Mouse (Mus musculus) yolk sac, embryonic 10.5 days (tissue): Measurements from ENCODE around the gene Adck1.
"Not testable (repeated sequence)": the region's sequence is repeated elsewhere in the genome, so short reads cannot be mapped to it uniquely, and the experiment has no call there.

Source experiments
- DNase-seq: peaks from one replicate; pipeline ENCODE4 v3.0.0-alpha.2; 2017; ENCODE audit warnings: low spot score

The Adck1 gene

DNA sequence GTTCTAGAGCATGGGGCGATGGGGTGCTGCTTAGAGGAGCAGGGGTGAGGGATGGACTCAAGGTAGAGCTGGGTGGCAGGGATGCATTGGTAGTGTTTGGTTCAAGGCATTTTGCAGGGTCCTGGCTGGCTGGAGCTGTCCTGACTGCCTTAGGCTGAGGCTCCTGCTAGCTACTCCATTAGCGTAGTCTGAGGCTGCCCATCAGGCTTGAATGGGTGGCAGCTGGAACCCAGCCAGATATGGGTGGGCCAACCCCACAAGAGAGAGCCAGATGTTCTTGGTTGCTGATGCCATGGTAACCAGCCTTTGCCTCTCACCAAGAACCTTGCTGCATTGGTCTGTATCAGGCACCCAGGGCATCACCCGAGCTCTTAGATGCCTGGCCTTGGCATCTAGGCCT, 66.6 kb downstream of the Adck1 start:
- DNase-seq: no peak

DNA sequence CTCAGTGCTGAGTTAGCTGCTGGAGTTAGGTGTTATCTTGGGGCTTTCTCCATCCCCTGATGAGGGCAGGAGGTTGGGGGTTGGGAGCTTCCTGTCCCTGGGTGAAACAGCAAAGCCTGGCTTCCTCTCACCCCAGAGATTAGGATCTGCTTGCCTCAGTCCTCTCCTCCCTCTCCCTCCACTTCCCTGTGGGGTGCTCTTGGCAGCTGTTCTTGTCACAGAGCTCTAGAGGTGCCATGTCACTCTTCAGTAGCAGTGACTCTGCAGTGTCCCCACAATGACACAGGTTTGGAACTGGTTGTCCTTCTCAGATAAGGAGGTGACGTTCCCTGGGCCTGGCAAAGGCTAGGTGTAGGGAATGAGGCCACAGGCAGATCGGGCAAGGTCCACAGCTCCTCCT, 68.4 kb downstream of the Adck1 start:
- no peak for DNase-seq

DNA sequence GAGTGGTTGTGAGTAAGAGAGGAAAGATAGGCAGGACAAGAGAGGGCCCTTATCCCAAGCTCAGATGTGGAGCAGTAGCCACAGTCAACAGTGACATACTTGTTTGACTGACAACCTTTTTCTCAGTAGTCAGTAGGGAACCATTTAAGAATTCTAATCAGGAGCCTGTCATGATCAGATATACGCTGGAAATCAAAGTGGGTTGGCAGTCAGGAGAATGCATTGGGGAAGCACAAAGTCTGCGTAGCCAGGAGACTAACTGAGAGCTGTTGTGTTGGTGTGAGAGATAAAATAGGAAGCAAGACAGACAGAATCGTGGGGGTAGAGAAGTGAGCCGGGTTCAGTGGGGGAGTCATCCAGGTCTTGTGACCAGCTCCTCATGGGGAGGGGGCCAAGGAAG, 71.9 kb downstream of the Adck1 start:
- no peak for DNase-seq

DNA sequence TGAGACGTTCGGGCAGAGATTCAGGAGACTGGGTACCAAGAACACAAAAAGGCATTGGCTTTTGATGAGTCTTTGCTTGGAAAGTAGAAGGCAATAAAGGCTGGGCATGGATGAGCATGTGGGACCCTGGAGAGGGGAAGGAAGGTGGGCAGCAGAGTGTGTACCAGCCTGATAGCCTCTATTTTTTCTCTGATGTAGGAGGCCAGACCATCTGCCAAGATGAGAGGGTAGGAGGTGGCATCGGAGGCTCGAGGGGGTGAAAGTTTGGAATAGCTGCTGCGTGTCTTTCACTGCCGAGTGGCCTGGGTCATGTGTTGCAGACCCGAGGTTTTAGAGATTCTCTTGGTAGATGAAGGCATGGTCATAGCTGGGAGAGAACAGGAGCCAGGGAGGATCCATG, 72.8 kb downstream of the Adck1 start:
- no peak for DNase-seq

DNA sequence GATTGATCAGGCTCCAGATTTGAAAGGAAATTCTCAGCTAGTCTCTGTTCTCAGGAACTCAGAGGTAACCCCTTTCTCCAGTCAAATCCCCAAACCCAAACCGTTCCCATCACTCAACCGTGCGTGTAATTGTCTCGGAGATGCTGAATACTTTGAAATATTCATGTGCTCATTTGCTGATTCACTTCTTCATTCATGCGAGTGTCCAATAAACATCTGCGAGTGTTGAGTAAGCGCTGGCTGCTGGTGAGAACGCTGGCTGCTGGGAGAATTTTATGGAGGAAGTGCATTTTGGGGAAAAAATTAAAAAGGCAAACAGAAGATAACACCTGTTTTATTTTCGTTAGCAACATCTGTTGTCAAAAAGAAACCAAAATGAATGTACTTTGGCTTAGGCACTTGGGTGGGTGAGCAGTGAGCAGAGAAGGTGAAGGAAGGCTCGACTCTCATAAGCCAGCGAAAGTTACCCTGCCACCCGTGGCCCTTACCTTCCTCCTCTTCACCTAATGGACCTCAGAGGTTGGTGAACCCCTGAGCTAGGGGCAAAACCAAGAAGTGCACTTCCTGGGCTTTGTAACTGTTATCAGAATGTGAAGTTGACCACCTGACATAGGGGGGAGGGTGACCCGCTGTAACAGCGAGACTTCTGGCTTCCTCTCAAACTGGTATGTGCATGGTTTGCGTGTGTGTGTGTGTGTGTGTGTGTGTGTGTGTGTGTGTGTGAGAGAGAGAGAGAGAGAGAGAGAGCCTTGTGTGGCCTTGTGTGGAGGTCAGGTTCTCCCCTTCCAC, 76.8 kb downstream of the Adck1 start:
- no peak for DNase-seq

DNA sequence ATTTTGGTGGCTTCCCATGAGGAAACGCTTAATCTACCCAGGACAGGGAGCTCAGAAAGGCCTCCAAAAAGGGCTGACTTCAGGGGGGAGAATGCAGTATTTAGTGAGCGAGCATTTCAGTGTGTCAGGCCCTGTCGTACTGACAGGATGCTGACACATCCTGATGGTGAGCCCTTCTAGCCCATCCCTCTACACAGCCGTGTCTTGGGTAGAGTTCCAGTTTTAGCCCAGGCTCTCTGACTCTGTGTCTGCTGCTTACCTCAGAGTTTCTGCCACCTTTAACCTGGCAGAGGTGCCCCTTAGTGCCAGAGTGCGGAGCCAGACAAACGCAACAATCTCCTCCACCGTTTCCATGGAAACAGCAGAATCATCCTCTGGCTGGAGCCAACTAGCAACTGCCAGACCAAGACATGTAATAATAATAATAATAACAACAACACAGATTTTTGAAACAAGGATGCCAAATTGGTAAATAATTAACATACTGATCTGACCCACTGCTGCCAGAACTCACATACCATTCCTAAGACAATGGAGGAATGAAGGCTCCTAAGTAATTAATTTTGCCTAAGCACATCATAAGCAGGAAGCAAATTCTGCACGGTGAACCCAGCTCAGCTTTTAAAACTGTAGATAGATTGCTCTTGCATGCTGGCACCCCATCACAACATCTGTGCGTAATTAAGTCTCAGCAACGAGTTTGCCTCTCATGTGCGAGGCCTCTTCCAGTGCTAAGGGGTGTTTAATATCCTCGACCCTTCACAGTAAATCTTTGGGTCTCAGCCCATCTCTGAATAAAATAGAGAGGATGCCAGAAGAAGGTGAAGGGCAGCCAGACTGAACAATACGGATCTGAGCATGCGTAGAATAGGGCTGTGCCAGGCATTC, 81.8 kb downstream of the Adck1 start:
- no peak for DNase-seq

DNA sequence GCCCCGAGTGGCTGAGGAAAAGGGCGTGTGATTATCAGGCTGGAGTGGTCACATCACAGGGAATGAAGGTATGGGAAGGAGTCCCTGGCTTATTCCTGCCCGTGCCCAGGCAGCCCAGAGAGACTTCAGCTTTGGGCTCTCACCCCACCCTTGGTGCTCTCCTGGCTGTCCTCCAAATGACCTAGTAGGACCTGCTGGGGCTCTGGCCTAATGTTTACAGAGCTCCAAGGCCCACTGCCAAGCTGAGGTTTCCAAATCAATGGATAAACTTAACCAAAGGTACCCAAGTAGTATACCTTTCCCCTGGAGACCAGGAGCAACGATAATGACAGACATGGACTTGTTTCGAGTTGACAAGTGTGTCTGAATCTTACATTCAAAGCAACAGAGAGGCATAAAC, 83.7 kb downstream of the Adck1 start:
- no peak for DNase-seq

DNA sequence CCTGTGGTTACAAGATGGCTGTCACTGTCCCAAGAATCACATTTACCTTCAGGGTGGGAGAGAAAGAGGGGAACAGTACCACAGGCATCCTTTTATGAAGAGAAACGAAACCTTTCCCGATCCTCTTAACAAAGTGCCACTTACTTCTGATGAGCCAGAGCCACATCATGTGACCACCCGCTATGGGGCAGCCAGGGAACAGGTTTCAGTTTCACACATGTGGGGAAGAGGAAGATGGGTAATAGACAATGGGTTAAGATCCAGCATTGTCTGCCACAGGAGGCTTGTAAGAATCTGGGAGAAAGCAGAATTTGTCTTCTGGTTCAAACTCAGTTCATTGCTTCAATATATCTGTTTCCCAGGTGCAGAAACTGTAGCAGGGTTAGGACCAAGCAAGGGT, 85.1 kb downstream of the Adck1 start:
- no peak for DNase-seq

DNA sequence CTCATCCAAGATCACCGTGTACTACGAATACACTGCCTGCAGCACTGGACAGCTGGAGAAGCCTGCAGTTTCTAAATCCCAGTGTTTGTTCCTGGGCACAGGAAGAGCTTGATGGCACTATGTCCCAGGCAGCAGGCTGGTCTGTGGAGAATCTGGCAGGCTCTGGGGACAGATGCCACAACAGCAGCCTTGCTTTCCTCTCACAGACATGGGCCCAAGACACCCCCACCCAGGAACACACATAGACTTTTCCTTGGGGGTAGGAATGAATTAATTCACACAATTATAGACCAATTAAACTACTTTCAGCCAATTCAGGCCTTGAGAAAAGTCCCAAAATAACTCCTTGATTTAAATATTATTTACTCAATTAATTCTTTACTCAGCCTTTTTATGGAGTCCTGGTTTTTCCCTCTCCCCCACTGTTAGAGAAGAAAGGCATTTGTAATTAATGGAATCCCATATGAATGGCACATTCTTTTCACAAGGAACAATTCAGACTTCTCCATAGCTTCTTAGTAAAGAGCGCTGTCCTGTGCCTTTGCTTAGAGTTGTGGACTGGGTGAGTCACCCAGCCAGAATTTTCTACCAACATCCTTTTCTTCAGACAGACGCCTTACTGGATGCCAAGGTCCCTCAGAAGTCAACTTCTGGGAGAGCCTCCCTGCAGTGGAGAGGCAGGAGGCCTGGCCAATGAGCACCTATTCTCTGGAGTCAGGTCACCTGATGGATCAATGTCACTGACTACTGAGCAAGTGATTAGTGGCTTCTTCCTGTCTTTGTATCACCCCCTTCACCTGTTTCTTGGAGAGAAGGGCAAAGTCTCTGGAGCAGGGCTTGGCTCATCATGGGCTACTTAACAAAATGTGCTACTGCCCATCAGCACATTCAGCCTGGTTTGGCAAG, 90.6 kb downstream of the Adck1 start:
- DNase-seq: no peak

DNA sequence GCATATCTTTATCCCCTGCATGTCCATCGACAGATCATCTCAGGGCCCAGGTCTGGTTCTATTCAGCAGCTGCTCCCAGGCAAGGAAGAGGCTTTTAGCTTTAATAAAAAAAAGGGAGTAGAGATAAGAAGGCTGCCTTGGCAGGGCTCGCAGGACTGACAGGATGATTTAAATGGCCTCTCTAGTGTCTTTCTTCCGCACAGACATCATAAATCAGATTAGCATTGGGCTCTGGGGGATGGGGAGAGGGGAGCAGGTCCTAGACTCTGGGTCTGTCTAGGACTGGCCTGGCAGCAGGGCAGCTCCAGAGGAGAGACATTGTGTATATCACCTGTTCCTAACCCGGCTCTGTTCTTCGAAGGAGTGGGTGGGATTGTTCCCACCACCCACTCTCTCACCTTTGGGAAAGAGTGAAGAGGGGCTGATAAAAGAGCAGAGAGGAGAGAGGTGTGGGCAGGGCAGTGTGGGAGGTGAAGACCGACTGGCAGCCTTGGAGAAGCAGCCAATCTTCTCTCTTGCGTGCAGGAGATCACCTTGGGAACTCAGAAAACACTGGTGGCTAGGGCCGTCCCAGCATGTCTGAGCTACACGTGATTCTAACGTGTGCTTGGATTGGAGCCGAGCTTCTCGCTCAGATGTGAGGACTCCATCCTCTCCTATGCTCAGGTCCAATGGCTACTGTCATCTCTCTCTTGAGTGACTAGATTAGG, 94.5 kb downstream of the Adck1 start:
- peak; percentile 8 for DNase-seq

DNA sequence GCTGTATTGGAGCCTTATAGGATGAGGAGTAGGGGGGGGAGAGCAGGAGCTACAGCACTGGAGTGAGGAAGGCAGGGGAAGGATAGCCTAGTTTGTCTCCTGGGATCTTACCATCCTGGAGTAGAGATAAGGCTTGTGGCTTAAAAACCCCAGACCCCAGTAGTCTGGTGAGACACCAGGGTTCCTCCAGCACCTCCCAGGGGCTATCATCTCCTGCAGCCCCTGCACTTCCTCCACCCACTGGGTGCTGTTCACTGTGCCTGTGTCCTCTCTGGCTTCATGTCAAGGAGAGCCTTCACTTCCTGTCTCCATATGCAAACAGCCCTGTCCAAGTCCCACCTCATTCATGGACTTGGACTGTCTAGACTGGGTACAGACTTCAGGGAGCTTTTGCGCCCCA, 96.7 kb downstream of the Adck1 start:
- DNase-seq: no peak

DNA sequence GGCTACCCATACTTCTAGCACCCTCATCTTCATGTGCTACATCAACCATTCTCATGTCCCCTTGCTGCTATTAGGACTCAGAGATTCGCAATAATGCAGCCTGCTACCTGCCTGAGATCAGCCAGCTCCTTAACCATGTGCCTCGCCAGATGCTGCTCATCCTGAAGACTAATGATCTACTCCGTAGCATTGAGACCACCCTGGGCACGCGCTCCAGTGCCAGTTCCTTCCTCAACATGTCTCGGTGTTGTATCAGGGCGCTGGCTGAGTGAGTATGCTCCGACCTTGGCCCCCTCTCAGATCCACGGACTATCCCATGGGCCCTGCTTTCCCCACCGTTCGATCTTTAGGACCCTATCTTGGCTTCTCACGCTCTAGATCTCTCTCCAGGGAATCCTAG, 98.6 kb downstream of the Adck1 start:
- no peak for DNase-seq

DNA sequence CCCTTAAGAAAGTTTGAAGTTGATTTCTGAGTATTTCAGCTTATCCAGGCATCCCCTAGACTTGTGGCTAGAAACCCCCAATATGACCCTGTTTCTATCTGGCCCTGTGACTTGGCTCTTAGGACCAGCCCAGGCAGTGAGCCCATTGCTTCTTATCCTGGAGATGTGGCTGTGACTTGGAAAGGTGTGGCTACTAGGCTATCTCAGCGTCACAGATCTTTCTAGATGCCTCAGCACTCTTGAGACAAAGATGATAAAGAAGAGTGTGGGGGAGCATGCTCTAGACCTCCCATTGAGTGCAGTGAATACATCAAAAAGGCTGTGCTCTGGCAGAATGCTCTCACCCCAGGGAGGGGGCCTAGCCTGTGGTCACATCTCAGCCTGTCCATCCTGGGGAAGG, 99.1 kb downstream of the Adck1 start:
- DNase-seq: no peak

DNA sequence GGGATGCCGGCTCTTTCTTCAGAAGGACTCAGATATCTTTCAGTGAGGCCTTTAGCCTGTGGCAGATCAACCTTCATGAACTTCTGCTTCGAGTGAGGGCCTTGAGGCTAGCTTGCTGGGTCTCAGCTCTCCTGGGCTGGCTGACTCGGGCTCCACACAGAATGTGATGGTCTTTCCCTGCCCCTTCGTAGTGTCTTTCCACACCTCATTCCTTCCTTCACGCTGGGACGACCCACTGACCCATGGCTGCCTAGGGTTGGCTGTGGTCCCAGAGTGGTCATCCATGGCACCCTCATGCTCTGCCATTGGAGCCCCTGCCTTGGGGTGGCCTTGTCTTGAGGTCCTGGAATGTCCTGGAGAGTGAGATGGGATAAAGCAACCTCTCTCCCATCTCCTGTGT, 100.7 kb downstream of the Adck1 start:
- no peak for DNase-seq

DNA sequence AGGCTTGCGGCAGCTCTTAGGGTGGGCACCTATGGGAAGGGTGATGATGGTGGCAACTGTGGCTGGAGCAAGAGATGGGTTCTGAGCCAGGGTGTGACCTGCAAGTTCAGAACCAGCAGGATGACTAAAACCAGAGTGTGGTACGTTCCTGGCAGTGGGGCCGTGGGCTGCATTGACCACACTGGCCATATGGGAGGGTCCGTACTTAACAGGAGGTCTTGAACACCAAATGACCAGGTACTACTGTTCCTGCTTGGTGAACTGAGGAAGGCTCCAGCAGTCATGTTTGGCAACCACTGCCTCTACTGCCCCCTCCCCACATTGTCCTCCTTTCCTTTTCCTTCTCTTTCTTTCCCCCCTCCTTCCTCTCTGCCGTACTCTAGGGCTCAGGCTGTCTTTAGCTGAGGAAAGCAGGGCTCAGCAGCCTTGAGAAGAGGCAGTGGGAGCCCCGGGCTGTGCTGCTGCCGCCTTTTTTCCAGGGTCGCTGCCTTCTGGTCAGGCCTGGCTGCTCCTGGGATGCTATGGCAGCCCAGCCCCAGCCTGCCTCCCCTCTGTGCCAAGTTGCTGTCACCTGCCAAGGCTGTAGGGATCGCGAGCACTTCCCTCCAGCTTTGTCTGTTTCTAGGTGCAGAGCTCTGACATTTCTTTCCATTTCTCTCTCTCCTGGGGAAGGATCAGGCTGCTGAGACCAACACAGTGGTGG, 103.4 kb downstream of the Adck1 start:
- DNase-seq: no peak

DNA sequence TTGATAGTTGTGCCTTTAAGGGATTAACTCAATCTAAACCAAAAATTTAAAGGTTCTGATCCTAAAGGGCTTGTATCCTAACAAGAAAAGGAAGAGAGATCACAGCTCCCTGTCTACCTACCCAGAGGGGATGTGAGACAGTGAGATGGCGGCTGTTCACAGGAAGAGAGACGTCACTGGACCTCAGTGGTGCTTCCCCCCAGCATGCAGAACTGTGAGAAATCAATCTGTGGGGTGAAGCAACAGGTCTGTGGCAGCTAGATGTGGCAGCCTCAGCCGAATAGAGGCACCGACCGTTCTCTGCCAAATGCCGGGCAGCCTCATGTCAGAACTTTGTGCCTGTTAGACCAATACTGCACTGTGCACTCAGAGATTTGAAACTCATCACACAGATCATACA, 106.4 kb downstream of the Adck1 start:
- no peak for DNase-seq

DNA sequence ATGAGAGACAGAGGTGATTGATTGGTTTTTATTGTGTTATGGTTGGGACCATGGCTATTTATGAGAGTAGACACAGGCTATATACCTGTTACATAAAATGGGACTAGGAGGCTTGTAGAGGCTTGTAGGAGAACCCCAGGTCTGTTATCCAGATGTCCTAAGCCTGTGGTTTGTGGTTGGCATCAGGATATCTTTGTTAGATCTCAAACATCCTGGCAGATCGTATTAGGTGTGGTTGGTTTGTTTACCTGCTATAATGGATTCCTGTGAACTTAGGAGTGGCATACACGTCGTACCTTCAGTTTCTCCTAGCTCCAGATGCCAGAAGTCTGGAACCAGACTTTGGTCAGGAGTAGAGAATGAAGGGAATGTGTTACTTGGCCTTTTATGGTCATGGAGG, 106.9 kb downstream of the Adck1 start:
- DNase-seq: no peak

DNA sequence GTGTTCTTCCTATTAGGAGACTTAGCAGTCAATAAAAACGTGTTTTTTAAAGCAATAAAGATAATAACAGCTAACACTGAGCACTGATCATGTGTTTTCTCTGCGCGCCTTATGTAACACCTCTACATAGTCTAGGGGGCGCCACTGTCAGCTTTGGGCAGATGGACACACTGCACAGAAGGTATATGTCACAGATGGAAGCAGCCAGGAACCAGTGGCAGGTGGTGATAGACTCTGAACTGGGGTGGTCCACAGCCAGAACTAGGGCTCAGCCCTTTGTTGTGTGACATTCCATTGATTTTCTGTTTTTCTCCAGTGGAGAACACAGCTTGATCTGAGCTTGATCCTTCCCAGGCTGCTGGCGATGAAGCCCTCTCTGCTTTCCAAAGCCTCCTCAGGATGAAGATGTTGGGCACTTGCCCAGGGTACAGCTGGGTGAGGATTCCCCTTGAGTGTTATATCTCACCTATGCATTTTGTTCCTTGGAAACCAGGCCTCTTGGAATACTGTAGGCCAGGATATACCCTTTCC, 107.6 kb downstream of the Adck1 start:
- DNase-seq: no peak

DNA sequence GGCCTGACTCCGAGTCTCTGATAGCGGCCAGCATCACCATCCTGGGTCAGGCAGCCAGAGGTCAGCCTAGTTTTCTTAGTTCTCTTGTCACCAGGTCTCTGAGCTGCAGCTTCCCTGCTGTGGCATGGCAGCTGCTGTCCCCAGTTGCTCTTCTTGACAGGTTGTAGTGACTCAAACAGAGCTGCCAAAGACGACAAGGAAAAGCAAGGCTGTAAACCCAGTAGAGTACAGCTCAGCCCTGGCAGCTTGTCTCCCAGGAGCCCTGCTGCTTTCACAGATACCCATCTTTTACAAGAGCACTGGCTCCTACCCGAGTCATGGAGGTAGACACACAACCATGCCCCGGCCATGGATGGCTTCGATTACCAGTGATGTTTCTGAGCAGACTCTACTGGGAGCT, 108.3 kb downstream of the Adck1 start:
- no peak for DNase-seq

DNA sequence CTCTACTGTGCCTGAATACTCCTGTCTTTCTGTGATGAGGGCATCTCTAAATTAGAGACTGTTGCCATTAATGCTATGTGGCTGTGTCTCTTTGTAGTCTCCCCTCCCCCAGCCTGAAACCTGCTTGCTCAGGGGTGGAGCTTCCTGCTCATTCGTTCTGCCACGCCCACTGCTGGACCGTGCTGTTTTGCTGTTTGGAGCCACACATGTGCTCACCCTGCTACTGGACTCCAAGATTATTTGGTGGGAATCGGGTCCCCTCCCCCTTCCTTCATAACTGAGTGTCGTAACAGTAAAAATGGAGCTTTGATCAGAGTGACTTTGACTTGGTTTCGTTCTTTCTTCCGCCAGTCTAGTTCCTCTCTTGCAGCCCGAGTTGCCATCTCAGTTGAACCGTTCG, 111.5 kb downstream of the Adck1 start:
- not testable (repeated sequence) for DNase-seq

DNA sequence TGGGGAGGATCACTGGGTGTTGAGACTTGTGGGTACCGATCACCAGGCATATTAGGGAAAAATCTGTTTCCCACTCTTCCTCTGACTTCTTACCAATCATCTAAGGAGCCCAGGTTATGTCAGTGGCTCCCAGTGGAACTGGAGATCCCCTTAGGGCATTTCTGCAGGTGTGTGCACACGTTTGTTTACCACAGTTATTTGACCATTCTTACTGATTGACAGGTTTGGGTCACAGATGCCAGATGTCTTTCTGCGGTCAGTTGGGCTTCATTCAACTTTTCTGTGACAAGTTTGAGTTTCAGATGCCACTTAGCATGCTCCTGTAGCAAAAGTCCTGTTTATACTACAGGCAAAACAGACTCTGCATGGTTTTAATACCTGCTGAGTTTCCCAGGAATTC, 112.5 kb downstream of the Adck1 start:
- no peak for DNase-seq
